Mouse (Mus musculus): ENCODE data around the gene Kctd11. TPM values are rescaled to one million over a fixed set of nuclear protein-coding genes. Genes with fewer than 3 reads are reported as not detected.

Gene Kctd11
- total RNA-seq, 1 experiment from 2014 or later: 0.50 TPM

DNA sequence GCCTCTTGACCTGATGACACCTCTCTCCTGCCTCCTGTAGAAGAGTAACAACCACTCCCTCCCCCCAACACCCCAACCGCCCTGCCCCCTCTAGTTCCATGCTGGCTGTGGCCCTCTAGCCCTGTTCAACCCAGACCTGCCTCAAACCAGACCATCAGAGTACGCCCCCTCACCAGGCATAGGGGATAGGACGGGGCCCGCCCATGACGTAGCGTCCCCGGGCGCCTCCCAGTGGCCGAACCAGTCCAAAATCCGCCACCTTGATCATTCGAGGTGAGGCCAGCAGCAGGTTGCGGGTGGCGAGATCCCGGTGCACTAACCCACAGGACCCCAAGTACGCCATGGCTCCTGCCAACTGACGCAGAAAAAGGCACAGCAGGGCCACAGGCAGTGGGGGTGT, 25.9 kb downstream of the Kctd11 start:
- ATAC-seq (replicated peaks; ENCODE audit: low read depth, poor library complexity, severe bottlenecking): peak; percentile 30

DNA sequence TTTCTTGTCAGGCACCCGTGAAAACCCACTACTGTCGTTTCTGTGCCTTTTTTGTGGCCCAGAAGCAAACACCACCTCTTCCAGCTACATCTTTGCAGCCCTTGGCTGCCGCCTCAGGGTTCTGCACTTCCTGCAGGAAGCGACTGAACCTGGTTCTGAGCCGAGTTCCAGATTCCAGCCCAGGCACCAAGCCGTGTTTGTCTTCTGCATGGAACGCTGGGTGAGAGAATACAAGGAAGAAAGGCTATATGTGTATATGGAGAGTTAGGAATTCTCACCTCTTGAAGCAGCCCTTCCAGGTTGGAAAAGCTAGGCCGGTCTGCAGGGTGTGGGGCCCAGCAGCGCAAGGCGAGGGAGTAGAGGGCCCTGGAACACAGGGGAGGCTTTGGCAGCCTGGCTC, 26.5 kb downstream of the Kctd11 start:
- no peak for ATAC-seq (replicated peaks; ENCODE audit: low read depth, poor library complexity, severe bottlenecking)

GRCm38 (mm10) chr11:69853994-69854393, 27.2 kb downstream of the Kctd11 start:
- ATAC-seq (replicated peaks; ENCODE audit: low read depth, poor library complexity, severe bottlenecking): peak; percentile 68

- peak; percentile 41 for ATAC-seq (replicated peaks; ENCODE audit: low read depth, poor library complexity, severe bottlenecking)
Measured at GRCm38 (mm10) chr11:69850754-69851153, 30.5 kb downstream of the Kctd11 start.

- no peak for ATAC-seq (replicated peaks; ENCODE audit: low read depth, poor library complexity, severe bottlenecking)
Measured at GRCm38 (mm10) chr11:69849884-69850283, 31.3 kb downstream of the Kctd11 start.

DNA sequence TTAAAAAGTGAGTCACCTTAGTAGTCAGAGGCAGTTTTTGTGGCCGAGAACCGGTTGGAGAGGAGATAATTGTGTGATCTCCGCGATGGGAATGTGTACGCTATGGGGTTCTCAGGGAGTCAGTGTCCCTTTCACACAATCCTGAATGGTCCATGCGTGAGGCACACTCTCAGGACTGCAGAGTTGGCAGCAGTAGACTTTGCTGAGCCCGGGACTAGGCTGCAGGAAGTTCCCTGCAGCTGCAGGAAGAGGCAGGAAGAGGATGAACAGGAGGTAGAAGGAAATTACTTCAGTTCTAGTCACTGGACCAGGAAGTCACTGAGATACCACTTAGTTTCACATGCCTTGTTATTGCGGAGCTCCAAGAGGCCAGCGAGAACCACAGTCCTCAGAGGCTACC, 32.1 kb downstream of the Kctd11 start:
- ATAC-seq (replicated peaks; ENCODE audit: low read depth, poor library complexity, severe bottlenecking): no peak

GRCm38 (mm10) chr11:69848021-69848420, 33.2 kb downstream of the Kctd11 start:
- no peak for ATAC-seq (replicated peaks; ENCODE audit: low read depth, poor library complexity, severe bottlenecking)

GRCm38 (mm10) chr11:69846738-69847688, 34.2 kb downstream of the Kctd11 start:
- ATAC-seq (replicated peaks; ENCODE audit: low read depth, poor library complexity, severe bottlenecking): peak; percentile 26

DNA sequence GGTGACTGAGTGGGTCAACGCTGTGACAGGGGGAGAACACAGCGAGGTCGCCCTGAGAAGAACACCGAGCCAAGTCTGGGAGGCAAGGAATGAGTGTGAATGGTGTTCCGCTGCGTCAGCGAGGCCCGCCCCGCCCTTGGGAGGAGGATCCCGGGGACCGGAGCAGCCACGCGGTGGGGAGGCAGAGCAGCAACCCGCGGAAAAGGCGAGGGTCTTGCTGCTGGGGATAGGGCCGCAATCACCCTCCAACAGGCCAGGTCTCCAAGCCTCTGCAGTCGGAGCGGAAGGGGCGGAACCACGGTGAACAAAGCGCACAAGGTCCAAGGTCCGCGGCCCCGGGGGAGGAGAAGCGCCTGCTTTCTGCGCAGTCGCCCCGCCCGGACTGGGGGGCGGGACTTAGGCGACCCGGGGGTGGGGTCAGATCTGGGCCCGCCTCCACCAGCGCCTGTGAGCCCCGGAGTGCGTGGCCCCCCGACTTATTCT, 35.0 kb downstream of the Kctd11 start, which contains the start of gene Plscr3:
Plscr3 (plus strand) TSS at position 179 of the 483 bp plus-strand sequence.
- ATAC-seq (replicated peaks; ENCODE audit: low read depth, poor library complexity, severe bottlenecking): peak; percentile 83

GRCm38 (mm10) chr11:69838714-69839104, 42.5 kb downstream of the Kctd11 start:
- ATAC-seq (replicated peaks; ENCODE audit: low read depth, poor library complexity, severe bottlenecking): no peak

DNA sequence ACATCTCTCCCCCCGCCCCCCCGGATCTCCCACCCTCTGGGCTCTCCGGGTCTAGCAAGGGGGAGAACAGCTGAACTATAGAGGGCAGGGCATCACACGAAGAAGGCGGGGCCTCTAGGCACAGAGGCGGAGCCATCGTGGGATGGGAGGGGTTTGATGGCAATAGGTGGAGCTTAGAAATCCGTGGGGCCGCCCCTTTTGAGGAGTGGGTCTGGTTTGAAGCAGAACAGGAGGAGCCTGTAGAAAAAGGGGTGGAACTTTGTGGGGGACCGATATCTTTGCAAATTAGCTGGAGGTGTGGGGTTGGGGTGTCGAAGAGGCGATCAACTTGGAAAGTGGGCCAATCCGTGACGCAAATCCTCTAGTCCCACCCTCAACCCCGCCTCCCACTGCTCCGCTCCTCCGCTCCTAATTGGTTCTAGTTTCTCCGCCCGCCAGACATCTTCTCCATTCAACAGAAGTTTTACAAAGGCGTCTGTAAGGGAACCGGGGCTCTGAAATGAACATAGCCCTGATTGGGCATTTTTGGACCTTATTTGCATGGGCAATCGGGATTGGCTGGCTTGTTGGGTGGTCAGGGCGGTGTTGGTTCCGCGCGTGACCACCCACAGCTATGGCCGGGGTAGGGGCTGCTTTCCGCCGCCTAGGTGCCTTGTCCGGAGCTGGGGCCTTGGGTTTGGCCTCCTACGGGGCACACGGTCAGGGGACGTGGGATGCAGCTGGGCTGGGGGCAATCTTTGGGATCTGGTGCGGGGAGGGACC, 43.1 kb downstream of the Kctd11 start, which contains the start of gene Tmem256:
Tmem256 (plus strand) TSS at position 563 of the 762 bp plus-strand sequence.
- peak; percentile 81 for ATAC-seq (replicated peaks; ENCODE audit: low read depth, poor library complexity, severe bottlenecking)

GRCm38 (mm10) chr11:69837604-69837951, 43.6 kb downstream of the Kctd11 start, which contains the start of gene Nlgn2:
TSS of gene Nlgn2 (minus strand) at chr11:69837784.
- peak; percentile 6; the same call in 1 of the 2 replicates for ATAC-seq (replicated peaks; ENCODE audit: low read depth, poor library complexity, severe bottlenecking)

GRCm38 (mm10) chr11:69836703-69837576, 44.3 kb downstream of the Kctd11 start:
- no peak for ATAC-seq (replicated peaks; ENCODE audit: low read depth, poor library complexity, severe bottlenecking)

GRCm38 (mm10) chr11:69835966-69836335, 45.3 kb downstream of the Kctd11 start:
- ATAC-seq (replicated peaks; ENCODE audit: low read depth, poor library complexity, severe bottlenecking): no peak

DNA sequence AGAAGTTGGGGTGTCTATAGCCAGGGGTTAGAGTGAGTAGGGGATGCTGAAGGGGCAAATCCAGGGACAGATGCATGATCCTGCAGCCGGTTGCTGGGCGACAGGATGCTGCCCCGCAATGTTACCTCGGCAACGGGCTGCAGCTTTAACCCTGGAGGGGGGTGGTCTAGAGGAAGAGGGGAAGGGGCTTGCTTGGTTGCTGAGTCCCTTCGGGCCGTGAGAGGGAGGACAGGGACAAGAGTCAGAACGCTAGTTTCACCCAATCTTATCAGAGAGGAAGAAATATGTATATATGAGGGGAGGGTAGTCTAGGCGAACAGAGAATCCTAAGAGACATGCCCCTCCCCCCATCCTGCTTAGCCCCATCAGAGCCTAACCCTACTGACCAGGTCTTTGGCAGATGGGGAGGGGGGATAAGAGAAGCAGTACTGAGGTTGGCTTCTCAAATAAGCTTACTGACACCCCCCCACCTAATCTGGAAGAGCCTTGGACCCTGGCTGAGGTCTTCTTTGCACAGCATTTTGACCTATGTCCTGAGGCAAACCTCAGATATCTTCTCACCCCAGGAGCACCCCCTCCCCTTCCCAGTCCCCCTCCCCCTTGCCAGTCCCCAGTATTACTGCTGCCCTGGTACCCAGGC, 45.8 kb downstream of the Kctd11 start:
- no peak for ATAC-seq (replicated peaks; ENCODE audit: low read depth, poor library complexity, severe bottlenecking)

DNA sequence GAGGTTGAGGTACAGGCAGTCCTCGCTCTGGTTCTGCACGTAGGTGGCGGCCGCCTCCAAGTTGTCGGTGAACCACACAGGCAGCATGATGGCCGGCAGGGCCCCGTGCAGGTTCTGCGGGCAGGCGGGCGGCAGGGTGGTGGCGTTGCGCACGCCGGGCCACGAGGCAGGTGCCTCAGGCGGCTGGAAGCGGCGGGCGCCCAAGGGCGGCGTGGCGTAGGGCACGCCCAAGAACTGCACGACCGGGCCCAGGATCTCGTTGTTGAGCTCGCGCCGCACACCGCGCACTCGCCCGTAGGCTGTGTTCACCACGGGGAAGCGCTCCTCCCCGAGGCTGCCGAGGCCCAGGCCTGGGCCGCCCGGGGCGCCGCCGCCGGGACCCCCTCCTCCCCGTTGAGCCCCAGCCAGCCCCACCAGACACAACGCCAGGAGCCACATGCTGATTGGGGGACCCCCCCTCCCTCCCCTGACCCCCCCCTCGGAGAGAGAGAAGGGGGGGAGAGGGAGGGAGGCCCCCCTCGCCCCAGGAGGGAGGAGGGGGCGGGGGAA, 47.1 kb downstream of the Kctd11 start:
- peak; percentile 10; the same call in 1 of the 2 replicates for ATAC-seq (replicated peaks; ENCODE audit: low read depth, poor library complexity, severe bottlenecking)

DNA sequence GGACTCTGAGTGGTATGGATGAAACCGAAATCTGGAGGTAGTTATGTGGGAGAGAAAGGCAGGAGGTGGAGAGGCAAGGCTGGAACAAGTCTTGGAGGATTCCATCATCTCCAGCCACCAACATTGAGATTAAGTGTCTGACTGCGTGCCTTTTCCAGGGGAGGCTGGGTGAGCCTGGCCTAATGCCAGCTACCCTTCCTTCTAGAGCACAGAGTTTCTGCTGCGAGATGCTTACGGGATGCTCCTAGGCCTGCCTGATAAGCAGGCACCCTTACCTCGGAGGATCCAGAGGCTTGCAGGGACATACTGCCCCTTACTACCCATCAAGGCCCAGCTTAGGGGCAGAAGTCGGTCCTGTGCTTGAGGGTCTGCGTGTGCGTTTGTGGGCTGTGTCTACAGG, 47.7 kb downstream of the Kctd11 start:
- no peak for ATAC-seq (replicated peaks; ENCODE audit: low read depth, poor library complexity, severe bottlenecking)

- ATAC-seq (replicated peaks; ENCODE audit: low read depth, poor library complexity, severe bottlenecking): no peak
Measured at GRCm38 (mm10) chr11:69828832-69829231, 52.4 kb downstream of the Kctd11 start.
